Mouse (Mus musculus) spleen, postnatal 10 days (tissue): ENCODE measurements around the gene Scarf1.

Experiments
- DNase-seq, 2 experiments: peaks; one replicate each; pipeline ENCODE4 v3.0.0; 2021 to 2022; ENCODE audit warnings: low spot score in 2 of 2

Scarf1 gene

DNA sequence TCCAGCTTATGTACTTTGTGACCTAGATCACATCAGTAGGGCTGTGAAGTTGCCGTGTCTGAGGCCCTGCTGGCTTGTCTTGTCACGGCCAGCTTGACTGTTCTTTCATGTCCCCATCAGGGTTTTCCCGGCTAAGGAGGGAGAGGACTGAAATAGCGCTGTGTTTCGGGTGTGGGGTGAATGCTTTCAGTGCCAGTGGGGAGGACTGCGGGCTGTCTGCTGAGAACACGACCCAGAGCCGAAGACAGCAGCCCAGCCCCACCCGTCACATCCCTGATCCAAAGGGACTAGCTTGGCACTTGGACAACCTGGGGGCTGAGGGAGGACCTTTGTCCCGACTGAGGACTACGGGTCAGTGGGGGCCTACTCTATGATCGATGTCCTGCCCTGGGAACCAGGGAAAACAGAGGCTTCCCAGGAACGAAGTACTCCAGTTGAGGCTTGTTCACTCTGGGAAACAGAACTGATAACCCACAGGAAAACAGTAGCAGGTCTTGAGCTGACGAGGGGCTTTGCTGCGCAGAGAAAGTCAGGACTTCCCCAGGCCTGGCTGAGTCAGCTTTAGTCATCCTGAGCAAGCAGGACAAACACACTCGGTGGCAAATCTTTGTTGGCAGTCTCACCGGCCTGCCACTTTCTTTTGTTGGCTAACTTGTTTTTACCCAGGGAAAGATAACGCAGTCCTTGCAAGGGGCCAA is 50.7 kb downstream of the Scarf1 start:
- DNase-seq, result no peak

DNA sequence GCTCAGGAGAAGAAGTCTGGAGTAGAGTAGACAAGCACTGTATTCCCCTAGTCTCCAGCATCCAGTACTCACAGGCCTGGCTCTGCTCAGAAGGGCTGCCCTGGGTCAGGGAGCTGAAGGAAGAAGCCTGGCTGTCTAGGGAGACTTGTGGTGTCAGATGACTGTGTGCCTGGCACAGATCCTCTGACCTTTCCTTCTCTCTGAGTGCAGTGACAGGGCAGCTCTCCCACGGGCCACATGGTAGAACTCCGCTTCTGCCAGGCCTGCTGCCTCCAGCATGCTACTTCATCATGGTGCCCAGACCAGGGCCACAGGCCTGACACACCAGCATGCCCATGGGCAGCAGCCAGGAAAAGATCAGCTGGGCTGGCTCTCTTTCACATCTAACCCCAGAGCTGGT is 52.5 kb downstream of the Scarf1 start:
- no peak for DNase-seq

DNA sequence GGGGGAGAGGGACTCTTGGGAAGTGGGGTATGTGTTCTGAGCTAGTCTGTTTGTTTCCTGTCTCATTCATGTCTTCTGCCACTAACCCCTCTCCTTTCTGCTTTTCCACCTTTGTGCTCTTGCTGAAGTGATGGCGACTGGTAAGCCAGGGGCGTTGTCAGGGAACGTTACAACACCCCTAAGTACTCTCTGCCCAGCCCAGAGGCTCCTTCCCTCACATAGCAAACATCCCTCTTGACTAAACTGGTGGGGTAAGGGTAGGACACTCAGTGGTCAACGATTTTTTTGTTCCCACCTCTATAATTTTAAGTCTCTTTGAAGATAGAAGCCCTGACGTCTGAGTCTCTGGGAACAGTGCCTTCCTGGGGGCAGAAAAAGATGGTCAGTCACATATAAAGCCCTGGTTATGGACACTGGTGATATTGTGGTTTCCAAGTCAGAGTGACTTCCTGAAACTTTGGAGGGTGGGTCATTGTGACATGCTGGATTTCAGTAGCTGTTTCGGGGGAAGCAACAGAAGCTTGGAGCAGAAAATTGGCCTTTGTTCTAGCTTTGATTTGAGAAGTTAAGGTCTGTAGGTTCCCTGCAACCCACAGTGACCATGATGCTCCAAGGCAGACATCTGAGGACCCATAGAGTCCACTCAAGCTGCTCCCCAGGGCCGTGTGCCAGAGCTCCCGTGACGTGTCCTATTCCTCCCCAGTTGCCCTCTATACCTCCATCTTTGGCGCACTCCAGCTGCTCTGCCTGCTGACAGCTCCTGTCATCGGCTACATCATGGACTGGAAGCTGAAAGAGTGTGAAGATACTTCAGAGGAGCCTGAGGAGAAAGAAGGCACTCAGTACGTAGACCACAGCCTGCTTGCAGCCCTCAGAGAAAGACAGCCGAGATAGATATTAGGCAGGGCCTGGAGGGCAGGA is 53.2 kb downstream of the Scarf1 start:
- DNase-seq, result no peak

DNA sequence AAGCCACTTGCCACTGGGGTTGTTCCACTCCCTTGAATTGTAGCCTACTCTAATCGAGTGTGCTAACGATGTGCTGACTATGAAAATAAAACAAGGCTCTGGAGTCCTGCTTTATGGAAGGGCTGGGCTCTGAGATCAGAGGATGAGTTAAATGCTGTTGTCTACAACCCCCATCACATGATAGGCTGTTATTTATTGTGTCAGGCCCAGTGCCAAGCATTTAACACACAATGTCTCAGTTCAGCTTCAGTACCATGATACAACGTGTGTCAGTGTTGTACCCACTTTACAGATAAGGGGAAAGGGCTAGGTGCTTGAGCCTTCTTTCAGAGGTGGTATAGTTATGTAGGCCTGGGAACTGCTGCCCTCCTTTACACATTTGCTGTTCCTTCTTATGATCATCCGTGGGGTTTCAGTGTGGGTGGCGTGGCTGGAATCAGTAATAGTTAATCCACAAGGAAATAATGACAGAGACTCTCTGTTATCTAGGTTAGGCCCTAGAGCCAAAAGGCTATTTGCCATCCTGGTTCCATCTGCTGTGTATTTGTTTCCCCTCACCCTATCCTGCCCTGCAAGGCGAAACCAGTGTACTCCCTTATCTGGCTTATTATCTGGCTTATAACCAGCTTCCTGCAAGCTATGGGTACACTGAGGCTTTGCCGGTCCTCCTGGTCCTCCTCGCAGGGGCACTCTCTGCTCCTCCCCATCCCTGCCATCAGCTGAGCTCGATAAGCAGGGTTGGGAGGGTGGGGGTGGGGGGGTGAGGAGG is 54.2 kb downstream of the Scarf1 start:
- DNase-seq, result no peak

DNA sequence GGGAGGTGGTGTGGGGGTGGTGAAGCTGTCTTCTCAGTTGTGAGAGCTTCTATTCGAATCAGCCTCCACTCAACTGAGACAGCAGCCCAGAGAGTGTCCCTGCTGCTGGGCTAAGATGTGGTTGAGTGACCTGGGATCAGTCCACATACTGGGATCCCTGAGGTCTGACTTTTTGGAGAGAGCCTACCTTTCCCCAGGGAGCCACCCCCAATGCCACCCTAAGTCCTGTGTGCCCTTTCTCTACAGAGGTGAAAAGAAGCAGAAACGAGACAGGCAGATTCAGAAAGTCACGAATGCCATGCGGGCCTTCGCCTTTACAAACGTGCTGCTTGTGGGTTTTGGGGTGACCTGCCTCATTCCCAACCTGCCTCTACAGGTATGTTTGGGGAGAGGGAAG is 54.8 kb downstream of the Scarf1 start:
- DNase-seq, result no peak

DNA sequence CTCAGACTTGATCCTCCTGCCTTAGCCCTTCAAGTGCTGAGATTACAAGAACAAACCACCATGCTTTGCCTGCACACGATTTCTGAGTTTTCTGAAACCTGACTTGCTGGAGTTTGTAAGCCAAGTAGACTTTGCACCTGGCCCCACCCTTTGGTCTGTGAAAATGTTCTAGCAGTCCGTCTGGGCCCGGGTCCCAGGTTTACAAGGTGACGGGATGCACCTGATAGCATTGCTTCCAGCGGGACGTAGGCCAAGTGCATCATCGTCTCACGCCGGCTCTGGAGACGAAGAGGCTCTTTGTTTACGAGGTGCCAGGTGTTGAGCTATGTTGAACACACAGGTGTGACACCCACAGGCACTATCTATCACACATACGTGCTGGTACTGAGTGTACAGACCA is 55.6 kb downstream of the Scarf1 start:
- DNase-seq, result no peak

DNA sequence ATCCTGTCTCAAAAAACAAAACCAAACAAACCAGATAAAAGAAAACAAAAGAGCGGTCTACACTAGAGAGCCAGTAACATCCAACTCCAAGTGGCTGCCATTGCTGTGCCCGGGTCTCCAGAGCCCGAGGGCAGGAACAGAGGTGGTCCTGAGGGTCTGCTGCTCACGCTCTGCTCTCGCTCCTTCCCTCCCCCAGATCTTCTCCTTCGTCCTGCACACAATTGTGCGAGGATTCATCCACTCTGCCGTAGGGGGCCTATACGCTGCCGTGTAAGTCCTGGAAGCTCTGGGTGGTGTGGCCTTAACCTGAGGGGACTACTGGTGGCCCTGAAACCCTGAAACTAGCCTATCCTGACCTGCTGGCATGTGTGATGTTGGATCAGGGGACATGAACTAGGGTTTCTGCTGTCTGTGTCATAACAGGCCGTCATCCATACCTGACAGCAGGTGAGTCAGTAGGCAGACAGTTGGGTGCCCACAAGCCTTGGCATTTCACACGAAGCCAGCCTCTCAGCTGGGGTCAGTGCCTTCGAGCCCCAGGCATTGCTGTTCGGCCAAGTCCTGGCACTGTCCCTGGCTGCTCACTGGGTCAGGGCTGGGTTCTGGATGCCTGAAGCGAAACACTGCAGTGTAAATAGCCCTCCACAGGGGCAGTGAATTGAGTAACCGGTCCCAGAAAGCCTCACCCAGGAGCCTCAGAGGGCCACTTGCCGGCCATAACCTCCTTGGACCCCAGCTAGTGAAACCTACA is 57.2 kb downstream of the Scarf1 start:
- DNase-seq, result no peak

DNA sequence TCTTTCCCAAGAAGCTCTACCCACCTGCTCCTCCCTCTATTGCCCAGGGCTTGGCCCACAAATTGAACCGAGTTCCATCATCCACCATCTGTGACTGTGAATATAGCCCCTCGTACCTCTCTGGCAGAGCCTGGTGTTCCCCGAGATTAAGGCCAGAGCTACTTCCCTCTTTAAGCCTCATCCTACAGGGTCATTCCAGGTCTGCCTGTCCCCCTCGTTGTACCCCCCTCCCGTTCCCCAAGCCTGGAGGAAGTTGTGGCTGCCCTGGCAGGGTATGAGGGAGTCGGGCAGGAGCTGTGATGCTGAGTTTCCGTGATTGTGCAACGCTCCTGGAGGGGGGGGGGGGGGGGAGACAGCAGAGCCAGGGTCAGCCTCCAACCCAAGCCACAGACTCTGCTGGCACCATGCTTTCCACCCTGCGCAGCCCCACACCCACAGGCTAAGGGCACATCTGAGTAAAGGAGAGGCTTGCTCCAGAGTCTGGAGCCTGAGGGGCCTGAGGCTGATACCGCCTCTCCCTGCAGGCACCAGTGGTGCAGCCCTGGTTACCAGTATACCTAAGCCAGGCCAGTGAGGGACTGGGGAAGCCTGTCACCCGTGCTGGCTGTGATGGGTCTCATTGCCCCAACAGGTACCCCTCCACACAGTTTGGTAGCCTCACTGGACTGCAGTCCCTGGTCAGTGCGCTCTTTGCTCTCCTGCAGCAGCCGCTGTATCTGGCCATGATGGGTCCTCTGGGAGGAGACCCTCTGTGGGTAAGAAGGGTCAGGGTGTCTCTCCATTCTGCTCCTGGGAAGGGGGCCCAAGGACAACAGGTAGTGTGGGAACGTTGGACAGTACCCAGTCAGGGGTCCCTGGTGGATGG is 58.0 kb downstream of the Scarf1 start:
- no peak for DNase-seq

DNA sequence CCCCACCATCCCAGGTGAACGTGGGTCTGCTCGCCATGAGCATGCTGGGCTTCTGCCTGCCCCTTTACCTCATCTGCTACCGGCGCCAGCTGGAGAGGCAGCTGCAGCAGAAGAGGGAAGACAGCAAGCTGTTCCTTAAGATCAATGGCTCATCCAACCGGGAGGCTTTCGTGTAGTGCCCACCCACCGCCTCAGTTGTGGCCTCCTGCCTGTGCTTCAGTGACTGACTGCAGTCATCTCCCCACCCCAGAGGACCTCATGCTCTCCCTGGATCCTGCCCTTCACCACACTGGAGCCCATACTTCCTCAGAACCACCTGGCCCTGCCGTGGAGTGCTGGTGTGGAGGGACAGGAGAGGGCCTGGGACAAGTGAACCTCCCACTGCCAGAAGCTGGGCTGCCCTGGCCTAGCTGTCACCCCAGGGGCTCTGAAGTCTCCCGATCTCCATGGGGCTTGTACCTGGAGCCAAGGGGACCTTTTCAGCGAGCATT is 59.0 kb downstream of the Scarf1 start:
- no peak for DNase-seq

DNA sequence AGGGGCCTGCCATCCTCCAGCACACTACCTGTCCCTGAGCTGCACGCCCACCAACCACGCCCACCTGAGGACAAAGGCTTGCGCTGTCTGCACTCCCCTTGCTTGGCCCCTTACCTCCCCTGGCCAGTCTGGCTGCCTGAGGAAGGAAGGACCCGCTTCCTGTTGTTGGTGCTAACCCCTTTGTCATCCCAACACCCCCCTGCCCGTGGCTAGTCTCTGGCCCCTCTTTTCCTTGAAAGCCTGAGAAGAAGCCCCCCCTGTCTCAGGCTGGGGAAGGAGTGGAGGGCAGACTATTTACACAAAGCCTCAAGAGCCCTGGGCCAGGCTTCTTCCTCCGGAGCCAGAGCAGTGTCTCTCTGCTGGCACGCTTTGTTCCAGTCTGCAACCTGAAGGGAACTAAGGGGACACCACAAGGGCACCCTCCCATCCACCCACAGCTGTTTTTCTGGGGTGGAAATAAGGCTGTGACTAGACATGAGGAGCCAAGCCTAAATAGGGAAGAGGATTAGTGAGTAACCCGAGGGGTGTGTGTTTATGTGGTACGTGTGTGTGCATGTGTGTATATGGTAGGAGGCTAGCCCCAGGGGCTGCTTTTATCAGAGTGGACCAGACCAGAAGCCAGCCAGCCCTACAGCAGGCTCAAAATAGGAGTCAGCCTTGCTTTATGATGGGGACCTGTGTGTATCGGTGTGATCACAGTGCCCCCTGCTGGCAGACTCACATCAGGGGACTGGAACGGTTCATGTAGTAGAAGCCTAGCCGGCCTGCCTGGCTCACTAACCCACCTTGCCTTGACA is 59.7 kb downstream of the Scarf1 start:
- DNase-seq, result peak; percentile 82 to 94

DNA sequence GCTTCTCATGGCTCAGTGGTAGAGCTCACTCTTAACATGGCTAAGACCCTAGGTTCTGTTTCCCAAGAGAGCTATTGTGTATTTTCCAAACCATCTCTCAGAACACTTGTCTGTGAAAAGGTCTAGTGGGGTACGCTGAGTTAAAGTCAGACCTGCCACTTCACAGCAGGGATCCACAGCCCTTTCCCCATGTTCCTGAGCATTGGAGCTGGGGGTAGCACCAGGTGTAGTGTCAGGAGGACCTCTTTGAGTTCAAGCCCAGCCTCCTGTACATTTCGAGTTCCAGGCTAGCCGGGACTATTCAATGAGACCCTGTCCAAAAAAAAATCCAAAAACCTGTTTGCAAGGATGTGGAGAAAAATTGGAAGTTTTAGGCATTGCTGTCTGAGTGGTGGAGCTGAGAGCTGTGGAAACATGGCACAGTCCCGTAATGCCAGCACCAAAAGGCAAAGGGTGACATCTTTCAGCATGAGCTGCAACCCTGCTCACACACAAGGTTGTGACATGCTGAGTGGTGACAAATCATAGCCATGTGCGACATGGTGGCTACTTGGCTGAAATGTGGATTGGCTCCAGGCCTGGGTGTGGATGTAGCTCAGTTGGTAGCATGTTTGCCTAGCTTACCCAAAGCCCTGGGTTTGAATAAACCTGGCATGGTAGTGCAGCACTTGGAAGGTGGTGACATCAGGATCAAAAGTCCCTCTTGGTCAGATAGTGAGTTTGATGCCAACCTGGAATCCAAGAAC is 61.2 kb downstream of the Scarf1 start:
- DNase-seq, result no peak

DNA sequence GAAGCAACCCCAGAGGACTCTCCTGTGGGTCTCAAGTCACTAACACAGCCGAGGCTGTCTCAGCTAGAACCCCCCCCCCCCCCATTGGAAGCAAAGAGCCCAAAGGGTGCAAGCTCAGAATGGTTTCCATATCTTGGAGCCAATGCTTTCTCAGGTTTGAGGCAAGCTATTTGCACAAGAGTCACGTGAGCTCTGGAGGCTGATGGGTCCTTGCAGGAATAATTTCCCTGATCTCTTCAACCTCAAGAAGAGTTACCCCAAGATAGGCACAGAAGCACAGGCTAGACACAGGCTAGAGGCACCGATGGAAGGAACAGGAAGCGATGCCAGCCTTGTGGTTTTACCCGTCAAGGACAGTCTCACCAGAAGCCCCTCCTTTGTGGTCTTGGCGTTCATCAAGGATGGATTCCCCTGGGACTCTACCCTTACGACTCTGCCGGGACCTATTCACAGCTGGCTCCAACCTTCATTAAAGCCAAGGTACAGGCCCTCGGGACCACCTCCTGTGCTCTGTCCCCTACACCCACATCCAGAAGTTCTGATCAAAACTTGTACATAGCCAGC is 62.3 kb downstream of the Scarf1 start:
- no peak for DNase-seq
